Mouse (Mus musculus): ENCODE measurements around the gene Gnai3. TPM values are rescaled to one million over a fixed set of nuclear protein-coding genes. Genes with fewer than 3 reads are reported as not detected.

Gene Gnai3
- polyA plus RNA-seq, 1 experiment from 2014 or later, result 49.1 TPM

DNA sequence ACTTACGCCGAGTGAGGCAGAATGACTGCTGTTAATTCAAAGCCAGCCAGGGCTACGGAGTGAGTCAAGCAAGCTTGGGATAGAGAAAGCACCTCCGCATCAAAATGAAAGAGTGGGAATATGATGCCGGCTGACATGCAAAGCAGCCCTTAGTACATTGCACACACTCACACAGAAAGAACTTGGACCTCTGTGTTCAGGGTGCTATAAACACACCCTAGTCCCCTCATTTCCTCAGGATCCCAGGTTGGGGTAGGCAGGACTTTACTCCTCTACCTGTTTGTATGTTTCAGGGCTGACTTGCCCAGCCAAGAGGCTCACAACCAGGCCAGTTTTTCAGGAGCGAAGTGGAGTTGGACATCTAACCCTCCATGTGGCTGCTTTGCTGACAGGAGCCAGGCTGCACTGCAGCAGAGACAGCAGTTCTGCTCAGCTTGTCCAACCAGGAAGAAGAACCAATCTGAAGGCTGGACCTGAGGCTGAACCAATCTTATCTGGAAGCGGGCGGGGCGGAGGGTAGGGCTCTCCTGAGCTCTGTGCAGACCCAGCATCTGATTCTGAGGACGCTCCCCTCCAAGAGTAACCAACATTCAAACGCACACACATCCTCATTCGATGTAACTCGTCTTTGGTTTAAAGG, 76.6 kb downstream of the Gnai3 start:
- H3K9ac ChIP-seq (replicated peaks), result no peak overlapping the region; the same call in 1 of the 2 replicates
- H3K36me3 ChIP-seq (replicated peaks; ENCODE audit: insufficient read depth, low read length), result peaks cover 4% of the 10 kb centered on the region
- H3K9me3 ChIP-seq (ENCODE audit: low read length), result no peaks in the 10 kb centered on the region
- H3K4me3 ChIP-seq (ENCODE audit: low read depth, low read length), result no peak overlapping the region
- DNase-seq (peak; percentile 60), ATAC-seq (peak; percentile 66)
- 44% methylated on average over 13 of the region's 13 CpGs for WGBS (ENCODE audit: insufficient replicate concordance)
- no peak for TF ChIP-seq EP300 (IDR thresholded peaks at IDR 0.05; ENCODE audit: low read depth)
- no peak for TF ChIP-seq CTCF (IDR thresholded peaks at IDR 0.05; ENCODE audit: low read depth)
- H3K27ac ChIP-seq (ENCODE audit: low read depth), result peak overlapping the region; percentile 71
- no peaks in the 10 kb centered on the region for H3K27me3 ChIP-seq (ENCODE audit: insufficient read depth, low read length)
- peak overlapping the region; percentile 65 for H3K4me2 ChIP-seq (ENCODE audit: low read depth, low read length)
- peaks cover 25% of the 10 kb centered on the region for H3K4me1 ChIP-seq (ENCODE audit: insufficient read depth)

- WGBS (ENCODE audit: insufficient replicate concordance), result 8% methylated on average over 1 of the region's 1 CpGs
- Histone ChIP-seq H3K4me1 (ENCODE audit: insufficient read depth) (peaks cover 25% of the 10 kb centered on the region), H3K4me2 (ENCODE audit: low read depth, low read length) (peak overlapping the region; percentile 65; the same call in 1 of the 2 replicates), H3K9ac (replicated peaks) (no peak overlapping the region; the same call in 1 of the 2 replicates), H3K36me3 (replicated peaks; ENCODE audit: insufficient read depth, low read length) (no peaks in the 10 kb centered on the region; the same call in none of the 2 replicates), H3K27ac (ENCODE audit: low read depth) (peak overlapping the region; percentile 71), H3K9me3 (ENCODE audit: low read length) (no peaks in the 10 kb centered on the region), H3K4me3 (ENCODE audit: low read depth, low read length) (no peak overlapping the region), H3K27me3 (ENCODE audit: insufficient read depth, low read length) (no peaks in the 10 kb centered on the region)
- ATAC-seq (no peak), DNase-seq (peak; percentile 9)
- TF ChIP-seq EP300 (IDR thresholded peaks at IDR 0.05; ENCODE audit: low read depth), result no peak
- TF ChIP-seq CTCF (IDR thresholded peaks at IDR 0.05; ENCODE audit: low read depth), result no peak
These were observed 77.1 kb downstream of the Gnai3 start for GRCm38 (mm10) chr3:108068826-108069225.

GRCm38 (mm10) chr3:108067370-108067934, 78.5 kb downstream of the Gnai3 start:
- 54% methylated on average over 6 of the region's 6 CpGs for WGBS (ENCODE audit: insufficient replicate concordance)

DNA sequence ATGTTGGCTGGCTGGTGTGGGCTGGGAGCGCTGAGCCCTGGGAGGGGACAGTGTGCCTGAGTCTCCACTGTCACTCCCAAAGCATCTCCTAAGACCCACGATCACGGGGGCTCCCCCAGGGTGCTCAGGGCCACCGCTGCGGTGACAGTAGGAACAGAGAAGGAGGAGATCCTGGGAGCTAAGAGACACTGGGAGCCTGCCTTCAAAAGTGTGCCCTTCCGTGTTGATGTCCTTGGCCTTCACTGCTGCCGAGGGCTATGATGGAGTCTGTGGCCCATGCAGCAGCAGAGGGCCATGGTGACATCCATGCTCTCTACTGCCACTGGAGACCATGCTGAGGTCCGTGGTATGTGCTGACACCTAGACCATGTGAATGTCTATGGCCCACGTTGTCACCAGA, 80.4 kb downstream of the Gnai3 start:
- no peaks in the 10 kb centered on the region for H3K27me3 ChIP-seq (ENCODE audit: insufficient read depth, low read length)
- H3K4me1 ChIP-seq (ENCODE audit: insufficient read depth), result peaks cover 20% of the 10 kb centered on the region
- no peak overlapping the region for H3K27ac ChIP-seq (ENCODE audit: low read depth)
- no peaks in the 10 kb centered on the region for H3K9me3 ChIP-seq (ENCODE audit: low read length)
- no peak overlapping the region for H3K4me3 ChIP-seq (ENCODE audit: low read depth, low read length)
- DNase-seq (peak; percentile 10), ATAC-seq (no peak)
- WGBS (ENCODE audit: insufficient replicate concordance), result 76% methylated on average over 9 of the region's 9 CpGs
- H3K36me3 ChIP-seq (replicated peaks; ENCODE audit: insufficient read depth, low read length), result no peaks in the 10 kb centered on the region
- no peak for TF ChIP-seq EP300 (IDR thresholded peaks at IDR 0.05; ENCODE audit: low read depth)
- TF ChIP-seq CTCF (IDR thresholded peaks at IDR 0.05; ENCODE audit: low read depth), result no peak
- no peak overlapping the region for H3K9ac ChIP-seq (replicated peaks)
- H3K4me2 ChIP-seq (ENCODE audit: low read depth, low read length), result no peak overlapping the region

More at GRCm38 (mm10) chr3:108067370-108067934, 78.5 kb downstream of the Gnai3 start:
- no peaks in the 10 kb centered on the region; the same call in 1 of the 2 replicates for H3K36me3 ChIP-seq (replicated peaks; ENCODE audit: insufficient read depth, low read length)
- DNase-seq (no peak), ATAC-seq (peak; percentile 78)
- H3K9me3 ChIP-seq (ENCODE audit: low read length), result no peaks in the 10 kb centered on the region
- H3K27me3 ChIP-seq (ENCODE audit: insufficient read depth, low read length), result no peaks in the 10 kb centered on the region
- no peak overlapping the region for H3K9ac ChIP-seq (replicated peaks)
- H3K4me2 ChIP-seq (ENCODE audit: low read depth, low read length), result no peak overlapping the region
- TF ChIP-seq EP300 (IDR thresholded peaks at IDR 0.05; ENCODE audit: low read depth), result no peak
- no peak for TF ChIP-seq CTCF (IDR thresholded peaks at IDR 0.05; ENCODE audit: low read depth)
- H3K27ac ChIP-seq (ENCODE audit: low read depth), result peak overlapping the region; percentile 71
- no peak overlapping the region for H3K4me3 ChIP-seq (ENCODE audit: low read depth, low read length)
- H3K4me1 ChIP-seq (ENCODE audit: insufficient read depth), result peaks cover 25% of the 10 kb centered on the region

DNA sequence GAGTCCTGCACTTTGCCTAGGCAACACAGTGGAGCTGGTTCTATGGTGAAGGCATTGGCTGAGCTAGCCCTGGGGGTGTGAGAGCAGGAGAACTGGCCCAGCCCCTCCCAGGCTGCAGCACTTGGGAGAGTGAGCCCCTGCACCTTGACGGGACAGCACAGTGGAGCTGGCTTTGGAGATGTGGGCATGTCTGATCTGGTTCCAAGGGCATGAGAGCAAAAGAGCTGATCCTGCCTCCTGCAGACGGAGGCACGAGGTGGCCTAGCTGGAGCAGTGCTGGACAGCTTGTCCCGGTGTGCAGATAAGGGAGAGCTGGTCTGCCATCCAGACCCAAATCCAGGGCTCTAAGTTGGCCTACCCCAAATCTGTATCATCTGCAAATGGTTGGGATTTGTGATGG, 81.3 kb downstream of the Gnai3 start:
- peaks cover 17% of the 10 kb centered on the region for H3K4me1 ChIP-seq (ENCODE audit: insufficient read depth)
- H3K9ac ChIP-seq (replicated peaks), result no peak overlapping the region
- DNase-seq (no peak), ATAC-seq (no peak)
- no peak overlapping the region for H3K4me3 ChIP-seq (ENCODE audit: low read depth, low read length)
- H3K9me3 ChIP-seq (ENCODE audit: low read length), result no peaks in the 10 kb centered on the region
- H3K27me3 ChIP-seq (ENCODE audit: insufficient read depth, low read length), result no peaks in the 10 kb centered on the region
- H3K4me2 ChIP-seq (ENCODE audit: low read depth, low read length), result no peak overlapping the region
- TF ChIP-seq EP300 (IDR thresholded peaks at IDR 0.05; ENCODE audit: low read depth) (no peak), CTCF (IDR thresholded peaks at IDR 0.05; ENCODE audit: low read depth) (no peak)
- no peak overlapping the region for H3K27ac ChIP-seq (ENCODE audit: low read depth)
- WGBS (ENCODE audit: insufficient replicate concordance), result 71% methylated on average over 4 of the region's 4 CpGs
- no peaks in the 10 kb centered on the region for H3K36me3 ChIP-seq (replicated peaks; ENCODE audit: insufficient read depth, low read length)

- no peak for DNase-seq
- WGBS (ENCODE audit: insufficient replicate concordance), result 88% methylated on average over 8 of the region's 8 CpGs
- Histone ChIP-seq H3K9me3 (ENCODE audit: low read length) (no peaks in the 10 kb centered on the region), H3K4me2 (ENCODE audit: low read depth, low read length) (no peak overlapping the region), H3K4me1 (ENCODE audit: insufficient read depth) (peaks cover 4% of the 10 kb centered on the region; the same call in 1 of the 2 replicates), H3K36me3 (replicated peaks; ENCODE audit: insufficient read depth, low read length) (no peaks in the 10 kb centered on the region), H3K27me3 (ENCODE audit: insufficient read depth, low read length) (no peaks in the 10 kb centered on the region), H3K4me3 (ENCODE audit: low read depth, low read length) (no peak overlapping the region), H3K9ac (replicated peaks) (no peak overlapping the region), H3K27ac (ENCODE audit: low read depth) (no peak overlapping the region)
- TF ChIP-seq CTCF (IDR thresholded peaks at IDR 0.05; ENCODE audit: low read depth), result no peak
- TF ChIP-seq EP300 (IDR thresholded peaks at IDR 0.05; ENCODE audit: low read depth), result no peak
- ATAC-seq, result no peak
These were observed 83.3 kb downstream of the Gnai3 start for GRCm38 (mm10) chr3:108062648-108063047.
